Mouse (Mus musculus) forebrain, embryonic 11.5 days (tissue): ENCODE data around the gene Scd4. TPM values are rescaled to one million over a fixed set of nuclear protein-coding genes. Genes with fewer than 3 reads are reported as not detected.

ENCODE experiments used
- ATAC-seq: fragments of 200-750 bp; cut with Nextera tagmentation; replicated peaks from 2 replicates; pipeline ENCODE4 v1.8.0; 2017; ENCODE audit warnings: moderate TSS enrichment; ENCODE audit not compliant: low FRiP score
- DNase-seq: peaks from one replicate; pipeline ENCODE4 v3.0.0-alpha.2; 2017; ENCODE audit warnings: low spot score
- H3K27ac ChIP-seq: fragments of 300-500 bp; sonication (generic); 2 replicates; pipeline ENCODE4 v1.5.1; 2014; ENCODE audit warnings: low read depth, low read length
- H3K27me3 ChIP-seq: fragments of 300-500 bp; sonication (generic); 2 replicates; pipeline ENCODE4 v1.6.1; 2014; ENCODE audit warnings: mild to moderate bottlenecking, low read length, mixed read lengths; ENCODE audit not compliant: control insufficient read depth, insufficient read depth
- H3K36me3 ChIP-seq: fragments of 300-500 bp; sonication (generic); 2 replicates; pipeline ENCODE4 v1.6.1; 2014; ENCODE audit warnings: mild to moderate bottlenecking, low read length, moderate library complexity, mixed read lengths; ENCODE audit not compliant: control insufficient read depth, insufficient read depth
- H3K4me1 ChIP-seq: fragments of 300-500 bp; sonication (generic); replicated peaks from 2 replicates; pipeline ENCODE4 v1.6.1; 2014; ENCODE audit warnings: low read length, mixed read lengths; ENCODE audit not compliant: control insufficient read depth, insufficient read depth
- H3K4me2 ChIP-seq: fragments of 300-500 bp; sonication (generic); 2 replicates; pipeline ENCODE4 v1.6.1; 2014; ENCODE audit warnings: low read depth, mild to moderate bottlenecking, low read length, moderate library complexity, mixed read lengths; ENCODE audit not compliant: severe bottlenecking
- H3K4me3 ChIP-seq: fragments of 300-500 bp; sonication (generic); 2 replicates; pipeline ENCODE4 v1.5.1; 2014; ENCODE audit warnings: low read depth, low read length
- H3K9ac ChIP-seq: fragments of 300-500 bp; sonication (generic); 2 replicates; pipeline ENCODE4 v1.6.1; 2014; ENCODE audit warnings: low read length
- H3K9me3 ChIP-seq: fragments of 300-500 bp; sonication (generic); 2 replicates; pipeline ENCODE4 v1.6.1; 2016; ENCODE audit warnings: low read length, mixed read lengths; ENCODE audit not compliant: control insufficient read depth
- WGBS: fragments of 180-500 bp; shearing (Covaris S2); extraction: QIAGEN DNeasy Blood & Tissue Kit; methylation state at CpG from one replicate; pipeline ENCODE4 v1.1.7; 2014; 5-methylcytosine and 5-hydroxymethylcytosine counted together
- polyA plus RNA-seq: library from polyadenylated mRNA; unstranded; fragments of >200 nt; fragmentation: Nextera tagmentation; extraction: Ambion mirVana; gene quantifications from 2 replicates; pipeline ENCODE4 v1.2.1, GENCODE M21; 2014

Scd4 gene
- polyA plus RNA-seq, 1 experiment from 2014 or later, result not detected

DNA sequence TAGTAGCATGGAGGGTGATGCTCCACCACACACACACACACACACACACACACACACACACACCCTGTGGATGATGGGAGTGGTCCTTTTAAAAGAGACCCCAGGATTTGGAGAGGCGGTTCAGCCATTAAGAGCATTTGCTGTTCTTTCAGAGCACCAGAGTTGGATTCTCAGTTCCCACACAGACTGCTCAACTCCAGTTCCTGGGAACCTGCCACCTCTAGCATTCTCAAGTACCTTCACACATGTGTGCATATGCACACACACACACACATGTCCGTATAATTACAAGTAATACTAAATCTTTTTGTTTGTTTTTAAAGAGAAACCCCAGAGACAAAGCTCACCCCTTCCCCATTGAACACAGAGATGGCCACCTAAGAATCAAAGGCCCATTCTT lies 40.8 kb upstream of the Scd4 start:
- H3K27ac ChIP-seq, result peak overlapping the region; percentile 99
- ATAC-seq, result no peak
- H3K36me3 ChIP-seq, result peaks cover 4% of the 10 kb centered on the region; the same call in 1 of the 2 replicates
- H3K4me3 ChIP-seq, result no peak overlapping the region
- H3K9ac ChIP-seq, result no peak overlapping the region
- H3K4me1 ChIP-seq, result peaks cover 21% of the 10 kb centered on the region
- WGBS, result 79% methylated on average over 2 of the region's 2 CpGs
- no peaks in the 10 kb centered on the region for H3K9me3 ChIP-seq
- DNase-seq, result no peak
- H3K4me2 ChIP-seq, result no peak overlapping the region
- H3K27me3 ChIP-seq, result no peaks in the 10 kb centered on the region

DNA sequence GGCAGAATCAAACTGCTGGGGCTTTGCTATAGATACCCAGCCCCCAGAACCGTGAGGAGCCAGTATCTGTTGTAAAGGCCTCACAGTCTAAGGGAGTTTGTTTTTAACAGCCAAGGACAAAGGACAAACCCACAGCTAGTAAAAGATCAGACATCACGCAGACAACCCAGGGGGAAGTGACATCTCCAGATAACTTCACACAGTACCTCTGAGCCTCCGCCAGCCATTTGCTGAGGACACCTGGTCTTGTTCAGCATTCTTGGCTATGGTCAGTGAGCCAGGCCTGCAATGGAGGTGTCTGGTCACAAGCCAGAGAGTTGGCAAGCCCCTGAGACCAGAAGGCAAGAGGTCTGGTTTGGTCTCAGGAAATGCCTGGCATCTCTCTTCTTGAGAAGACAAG lies 40.4 kb upstream of the Scd4 start:
- DNase-seq, result no peak
- whole genome bisulfite sequencing, result 63% methylated on average over 3 of the region's 3 CpGs
- H3K9me3 ChIP-seq, result no peaks in the 10 kb centered on the region
- no peaks in the 10 kb centered on the region for H3K27me3 ChIP-seq
- no peak for ATAC-seq
- H3K36me3 ChIP-seq, result peaks cover 4% of the 10 kb centered on the region; the same call in 1 of the 2 replicates
- H3K27ac ChIP-seq, result peak overlapping the region; percentile 99
- H3K4me3 ChIP-seq, result peak overlapping the region; percentile 93; the same call in 1 of the 2 replicates
- H3K9ac ChIP-seq, result peak overlapping the region; percentile 98; the same call in 1 of the 2 replicates
- H3K4me1 ChIP-seq, result peaks cover 25% of the 10 kb centered on the region
- peak overlapping the region; percentile 93 for H3K4me2 ChIP-seq

DNA sequence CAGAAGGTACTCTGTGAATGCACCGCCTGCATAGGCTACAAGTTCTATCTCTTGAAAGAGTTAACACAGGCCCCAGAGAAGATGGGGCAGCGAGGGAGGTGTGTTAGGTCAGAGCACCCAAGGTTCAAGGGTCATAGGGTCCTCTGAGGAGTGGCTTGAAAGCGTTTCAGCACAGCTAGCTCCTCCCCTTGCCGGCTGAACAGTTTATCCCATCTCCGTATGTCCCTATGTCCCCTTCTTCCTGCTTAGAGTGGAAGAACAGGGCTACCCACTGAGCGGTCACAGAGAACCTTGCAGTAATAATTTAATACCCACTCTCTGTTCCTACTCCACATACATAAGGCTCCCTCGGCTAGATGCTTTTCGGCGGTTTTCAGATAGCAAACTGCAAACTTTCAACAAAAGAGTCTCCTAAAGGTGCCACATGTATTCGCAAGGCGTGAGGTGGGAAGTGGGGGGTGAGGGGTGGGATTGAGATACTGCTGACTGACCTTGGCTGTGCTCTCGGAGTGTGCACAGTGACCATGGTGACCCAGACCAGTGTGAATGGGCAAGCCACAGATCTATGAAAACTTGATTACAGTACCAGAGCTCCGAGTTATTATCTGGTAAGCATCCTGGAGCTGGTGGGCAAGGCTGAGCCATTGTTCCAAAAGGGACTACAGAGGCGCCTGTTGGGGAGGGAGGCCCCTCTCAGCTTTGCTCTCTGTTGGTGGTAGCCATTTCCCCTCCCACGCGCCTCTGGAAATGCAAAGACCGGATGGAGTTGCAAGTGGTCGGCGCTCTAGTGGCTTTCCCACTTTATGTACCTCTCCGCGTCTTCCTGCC lies 39.7 kb upstream of the Scd4 start, which contains the start of gene Scd2:
Gene Scd2, plus strand, starts transcription at position 734 of the 828 bp plus-strand sequence.
- H3K9ac ChIP-seq, result peak within 1 kb of the TSS; percentile 98
- peak within 1 kb of the TSS; percentile 93 for H3K4me2 ChIP-seq
- ATAC-seq (peak; percentile 77), DNase-seq (no peak)
- H3K4me1 ChIP-seq, result peaks cover 31% of the 10 kb centered on the region
- peaks cover 8% of the 10 kb centered on the region; the same call in 1 of the 2 replicates for H3K36me3 ChIP-seq
- peak within 1 kb of the TSS; percentile 93 for H3K4me3 ChIP-seq
- H3K9me3 ChIP-seq, result no peaks in the 10 kb centered on the region
- H3K27me3 ChIP-seq, result no peaks in the 10 kb centered on the region
- peak within 1 kb of the TSS; percentile 99 for H3K27ac ChIP-seq
- WGBS, result 2% methylated on average over 21 of the region's 21 CpGs

DNA sequence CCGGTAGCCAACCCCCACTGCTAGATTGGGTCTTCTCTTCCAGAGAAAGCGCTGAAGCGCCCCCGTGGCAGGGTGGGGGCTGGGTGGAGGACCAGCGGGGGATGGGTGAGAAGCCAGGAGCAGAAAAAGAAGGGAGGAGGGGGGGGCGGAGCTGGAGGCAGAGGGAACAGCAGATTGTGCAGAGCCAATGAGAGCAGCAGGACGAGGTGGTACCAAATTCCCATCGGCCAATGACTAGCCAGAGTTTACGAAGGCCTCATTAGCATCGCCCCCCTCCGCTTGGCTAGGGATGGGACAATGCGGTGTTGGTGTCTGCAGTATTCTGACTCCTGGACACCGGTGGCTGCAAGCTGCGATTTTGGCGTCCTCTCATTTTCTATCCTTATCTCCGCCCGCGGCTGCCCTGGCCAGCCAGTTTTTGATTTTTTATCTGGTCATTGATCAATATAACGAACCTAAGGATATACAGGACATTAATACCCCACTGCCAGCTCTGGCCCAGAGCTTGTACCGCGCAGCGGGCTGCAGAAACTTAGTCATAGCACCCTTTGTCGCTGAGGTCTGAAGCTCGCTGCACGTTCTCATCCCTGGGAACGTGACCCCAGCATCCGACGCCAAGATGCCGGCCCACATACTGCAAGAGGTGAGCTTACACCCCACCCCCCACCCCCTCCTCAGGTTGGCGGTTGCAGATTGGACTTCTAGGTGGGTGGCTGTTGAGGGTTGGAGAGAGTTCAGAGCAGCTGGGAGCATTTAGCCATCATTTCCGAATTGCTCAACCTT lies 38.9 kb upstream of the Scd4 start:
- Histone ChIP-seq H3K9me3 (no peaks in the 10 kb centered on the region), H3K9ac (peak overlapping the region; percentile 98), H3K36me3 (peaks cover 15% of the 10 kb centered on the region), H3K4me3 (peak overlapping the region; percentile 93), H3K4me2 (peak overlapping the region; percentile 93), H3K4me1 (peaks cover 38% of the 10 kb centered on the region), H3K27me3 (no peaks in the 10 kb centered on the region), H3K27ac (peak overlapping the region; percentile 99)
- peak; percentile 98 for DNase-seq
- under 1% methylated on average over 30 of the region's 31 CpGs for WGBS
- ATAC-seq, result peak; percentile 97

DNA sequence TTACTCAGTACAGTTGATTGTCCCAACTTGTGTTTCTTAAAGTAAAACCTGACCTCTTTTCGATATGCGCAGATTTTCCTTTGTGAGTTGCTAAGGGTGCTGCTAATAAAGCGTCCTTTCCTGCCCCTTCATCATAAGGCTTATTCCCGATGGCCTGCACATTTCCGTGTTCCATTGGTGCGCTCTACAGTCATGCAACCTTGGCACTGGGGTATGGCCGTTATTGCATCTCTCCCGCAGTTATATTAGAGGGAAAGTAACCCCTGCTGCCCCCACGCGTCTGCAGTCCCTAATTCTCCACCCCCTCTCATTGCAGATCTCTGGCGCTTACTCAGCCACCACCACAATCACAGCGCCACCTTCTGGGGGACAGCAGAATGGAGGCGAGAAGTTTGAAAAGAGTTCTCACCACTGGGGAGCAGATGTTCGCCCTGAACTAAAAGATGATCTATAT lies 38.3 kb upstream of the Scd4 start:
- Histone ChIP-seq H3K27ac (peak overlapping the region; percentile 99), H3K9ac (peak overlapping the region; percentile 98), H3K36me3 (peaks cover 18% of the 10 kb centered on the region), H3K4me2 (peak overlapping the region; percentile 93), H3K27me3 (no peaks in the 10 kb centered on the region), H3K4me3 (peak overlapping the region; percentile 93), H3K9me3 (no peaks in the 10 kb centered on the region), H3K4me1 (peaks cover 39% of the 10 kb centered on the region)
- peak; percentile 45 for ATAC-seq
- DNase-seq, result peak; percentile 94
- WGBS, result 1% methylated on average over 14 of the region's 14 CpGs

DNA sequence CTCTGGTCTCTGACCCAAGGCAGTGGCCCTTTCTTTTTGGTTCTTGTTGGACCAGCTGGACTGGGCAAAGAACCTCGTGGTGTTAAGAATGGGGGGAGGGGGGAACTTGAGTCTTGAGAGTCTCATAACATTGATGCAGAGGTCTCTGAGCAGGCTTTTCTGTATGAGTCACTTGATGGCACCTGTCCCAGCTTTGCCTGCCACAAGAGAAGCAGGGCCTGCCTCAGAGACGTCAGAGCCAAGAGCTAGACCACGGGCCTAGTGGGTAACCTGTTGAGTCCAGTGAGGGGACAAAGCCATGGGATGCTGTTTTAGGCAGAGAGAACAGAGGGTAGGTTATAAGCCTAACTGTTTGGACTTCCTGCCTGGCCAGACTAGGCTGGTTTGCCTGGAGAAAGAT lies 37.6 kb upstream of the Scd4 start:
- H3K27ac ChIP-seq, result 0 out of 2 replicates have a peak overlapping the region, but pooled peaks have one; percentile 34
- peaks cover 23% of the 10 kb centered on the region for H3K36me3 ChIP-seq
- ATAC-seq, result no peak
- no peaks in the 10 kb centered on the region for H3K27me3 ChIP-seq
- DNase-seq, result no peak
- H3K4me1 ChIP-seq, result peaks cover 40% of the 10 kb centered on the region
- peak overlapping the region; percentile 93 for H3K4me3 ChIP-seq
- 10% methylated on average over 3 of the region's 3 CpGs for WGBS
- peak overlapping the region; percentile 98 for H3K9ac ChIP-seq
- no peaks in the 10 kb centered on the region for H3K9me3 ChIP-seq
- H3K4me2 ChIP-seq, result peak overlapping the region; percentile 93

DNA sequence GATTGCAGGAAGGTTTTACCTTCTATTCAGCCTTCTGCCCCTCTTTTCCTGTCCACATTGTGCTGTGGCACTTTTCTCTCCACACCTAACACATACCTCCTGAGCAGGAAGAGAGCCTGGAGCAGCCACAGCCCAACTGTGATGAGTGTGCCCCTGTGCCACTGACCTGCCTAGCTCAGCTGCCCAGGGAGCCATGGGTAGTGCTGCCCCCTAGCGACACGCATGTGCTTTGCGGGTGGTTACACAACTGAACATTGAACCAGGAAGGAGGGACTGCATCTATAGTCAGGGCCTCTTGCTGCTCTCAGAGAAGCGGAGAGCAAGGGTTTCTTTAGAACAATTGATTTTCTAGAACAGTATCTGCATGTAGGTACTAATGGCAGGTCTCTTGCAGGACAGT lies 37.2 kb upstream of the Scd4 start:
- peaks cover 28% of the 10 kb centered on the region for H3K36me3 ChIP-seq
- peak overlapping the region; percentile 93 for H3K4me2 ChIP-seq
- H3K9me3 ChIP-seq, result no peaks in the 10 kb centered on the region
- H3K27me3 ChIP-seq, result no peaks in the 10 kb centered on the region
- H3K4me1 ChIP-seq, result peaks cover 43% of the 10 kb centered on the region
- 7% methylated on average over 4 of the region's 4 CpGs for WGBS
- DNase-seq (peak; percentile 94), ATAC-seq (no peak)
- no peak overlapping the region for H3K27ac ChIP-seq
- peak overlapping the region; percentile 98 for H3K9ac ChIP-seq
- peak overlapping the region; percentile 93 for H3K4me3 ChIP-seq

DNA sequence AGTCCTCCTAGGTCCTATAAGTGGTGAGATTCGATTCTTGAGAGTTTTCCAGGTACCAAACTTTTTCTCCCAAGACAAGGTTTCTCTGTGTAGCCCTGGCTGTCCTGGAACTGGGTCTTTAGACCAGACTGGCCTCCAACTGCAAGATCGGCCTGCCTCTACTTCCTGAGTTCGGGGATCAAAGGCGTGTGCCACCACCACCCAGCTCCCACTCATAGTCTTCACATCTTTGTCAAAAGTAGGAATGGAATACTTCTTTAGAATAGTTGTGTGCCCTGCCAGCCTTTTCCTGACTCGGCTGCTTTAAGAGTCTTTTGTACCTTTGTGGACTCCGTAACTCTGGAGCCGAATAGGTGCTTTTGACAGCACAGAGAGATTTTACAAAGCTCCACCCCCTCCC lies 36.7 kb upstream of the Scd4 start:
- Histone ChIP-seq H3K27ac (no peak overlapping the region), H3K4me2 (peak overlapping the region; percentile 93), H3K27me3 (no peaks in the 10 kb centered on the region), H3K9ac (peak overlapping the region; percentile 98), H3K9me3 (no peaks in the 10 kb centered on the region), H3K4me1 (peaks cover 44% of the 10 kb centered on the region), H3K36me3 (peaks cover 28% of the 10 kb centered on the region), H3K4me3 (peak overlapping the region; percentile 93)
- ATAC-seq (no peak), DNase-seq (no peak)
- 35% methylated on average over 7 of the region's 7 CpGs for WGBS
